Mouse (Mus musculus): ENCODE data around the gene Rdm1. TPM values are rescaled to one million over a fixed set of nuclear protein-coding genes. Genes with fewer than 3 reads are reported as not detected.

The Rdm1 gene
- polyA plus RNA-seq, 1 experiment from 2014 or later, result 30.8 TPM

- H3K27me3 ChIP-seq (replicated peaks; ENCODE audit: control insufficient read depth, insufficient read depth, low read length), result no peaks in the 10 kb centered on the region
- peaks cover 6% of the 10 kb centered on the region; the same call in 1 of the 2 replicates for H3K4me1 ChIP-seq (replicated peaks; ENCODE audit: control insufficient read depth, insufficient read depth, low read length)
- H3K4me3 ChIP-seq (ENCODE audit: low read depth, low read length), result no peak overlapping the region
- no peaks in the 10 kb centered on the region for H3K9me3 ChIP-seq (ENCODE audit: control insufficient read depth, low read length)
- ATAC-seq (replicated peaks; ENCODE audit: low FRiP score, low TSS enrichment, low read depth), result no peak
- no peak overlapping the region for H3K9ac ChIP-seq (ENCODE audit: low read length)
- 63% methylated on average over 5 of the region's 5 CpGs for WGBS
- DNase-seq (ENCODE audit: low spot score), result no peak
- no peak overlapping the region for H3K4me2 ChIP-seq (ENCODE audit: low read length)
- no peaks in the 10 kb centered on the region for H3K36me3 ChIP-seq (ENCODE audit: control insufficient read depth, insufficient read depth, low read length)
- no peak overlapping the region for H3K27ac ChIP-seq (ENCODE audit: low read depth)
These were observed 51.8 kb downstream of the Rdm1 start for GRCm38 (mm10) chr11:101678770-101679169.

- Histone ChIP-seq H3K4me3 (ENCODE audit: low read depth, low read length) (no peak overlapping the region), H3K9ac (ENCODE audit: low read length) (no peak overlapping the region), H3K36me3 (ENCODE audit: control insufficient read depth, insufficient read depth, low read length) (no peaks in the 10 kb centered on the region), H3K27ac (ENCODE audit: low read depth) (no peak overlapping the region), H3K4me2 (ENCODE audit: low read length) (no peak overlapping the region), H3K4me1 (replicated peaks; ENCODE audit: control insufficient read depth, insufficient read depth, low read length) (peaks cover 6% of the 10 kb centered on the region; the same call in 1 of the 2 replicates), H3K27me3 (replicated peaks; ENCODE audit: control insufficient read depth, insufficient read depth, low read length) (no peaks in the 10 kb centered on the region), H3K9me3 (ENCODE audit: control insufficient read depth, low read length) (no peaks in the 10 kb centered on the region)
- 45% methylated on average over 5 of the region's 7 CpGs for WGBS
- DNase-seq (ENCODE audit: low spot score), result no peak
- no peak for ATAC-seq (replicated peaks; ENCODE audit: low FRiP score, low TSS enrichment, low read depth)
These were observed 52.9 kb downstream of the Rdm1 start for GRCm38 (mm10) chr11:101679907-101680306.

DNA sequence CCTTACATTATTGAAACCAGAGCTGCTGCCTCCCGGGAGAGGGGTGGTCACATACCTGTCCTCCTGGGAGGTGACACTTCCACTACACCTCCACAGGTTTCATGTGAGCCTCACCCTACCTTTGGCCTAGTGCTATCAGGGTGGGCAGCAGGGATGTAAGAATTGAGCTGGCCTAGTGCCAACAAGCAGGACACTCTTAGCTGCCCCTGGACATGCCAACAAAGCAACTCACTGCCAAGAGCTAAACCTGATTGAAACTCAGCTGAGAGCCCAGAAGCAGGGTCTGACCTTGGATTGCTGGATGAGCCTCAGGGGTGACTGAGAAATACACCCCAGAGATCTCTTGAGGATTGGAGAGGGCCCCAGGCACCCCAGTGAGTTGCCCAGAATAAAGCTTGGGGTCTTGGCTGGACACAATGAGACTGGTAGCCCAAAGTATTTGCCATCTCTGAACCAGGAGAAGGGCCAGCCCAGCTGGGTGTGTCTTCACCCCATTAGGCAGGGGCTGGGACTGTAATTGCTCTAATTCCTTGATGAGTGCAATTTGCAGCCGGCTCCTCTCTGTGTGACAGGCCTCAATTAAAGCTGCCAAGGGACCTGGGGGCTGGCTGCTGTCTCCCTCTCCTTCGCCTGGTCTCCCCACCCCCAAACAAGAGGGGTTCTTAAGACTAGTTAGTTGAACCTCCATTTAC, 53.8 kb downstream of the Rdm1 start:
- no peaks in the 10 kb centered on the region for H3K27me3 ChIP-seq (replicated peaks; ENCODE audit: control insufficient read depth, insufficient read depth, low read length)
- no peaks in the 10 kb centered on the region for H3K9me3 ChIP-seq (ENCODE audit: control insufficient read depth, low read length)
- H3K4me1 ChIP-seq (replicated peaks; ENCODE audit: control insufficient read depth, insufficient read depth, low read length), result peaks cover 6% of the 10 kb centered on the region; the same call in 1 of the 2 replicates
- H3K4me3 ChIP-seq (ENCODE audit: low read depth, low read length), result no peak overlapping the region
- no peaks in the 10 kb centered on the region for H3K36me3 ChIP-seq (ENCODE audit: control insufficient read depth, insufficient read depth, low read length)
- no peak overlapping the region for H3K4me2 ChIP-seq (ENCODE audit: low read length)
- no peak overlapping the region for H3K27ac ChIP-seq (ENCODE audit: low read depth)
- no peak for DNase-seq (ENCODE audit: low spot score)
- H3K9ac ChIP-seq (ENCODE audit: low read length), result no peak overlapping the region
- no peak for ATAC-seq (replicated peaks; ENCODE audit: low FRiP score, low TSS enrichment, low read depth)
- WGBS, result 41% methylated on average over 3 of the region's 3 CpGs

DNA sequence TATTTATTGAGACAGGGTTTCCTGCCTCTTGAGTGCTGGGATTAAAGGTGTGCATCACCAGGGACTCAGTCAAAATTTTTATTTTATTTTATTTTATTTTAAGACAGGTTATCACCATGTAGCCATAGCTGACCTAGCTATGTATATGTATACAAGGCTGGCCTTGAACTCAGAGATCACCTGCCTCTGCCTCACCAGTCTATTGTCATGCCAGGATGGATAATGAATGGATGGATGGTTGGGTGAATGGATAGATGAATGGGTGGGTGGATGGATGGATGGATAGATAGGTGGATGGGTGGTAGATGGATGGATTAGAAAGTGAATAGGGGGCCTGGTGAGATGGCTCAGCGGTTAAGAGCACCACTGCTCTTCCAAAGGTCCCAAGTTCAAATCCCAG, 55.0 kb downstream of the Rdm1 start:
- Histone ChIP-seq H3K9me3 (ENCODE audit: control insufficient read depth, low read length) (no peaks in the 10 kb centered on the region), H3K4me2 (ENCODE audit: low read length) (no peak overlapping the region), H3K4me1 (replicated peaks; ENCODE audit: control insufficient read depth, insufficient read depth, low read length) (peaks cover 9% of the 10 kb centered on the region; the same call in 1 of the 2 replicates), H3K27ac (ENCODE audit: low read depth) (no peak overlapping the region), H3K9ac (ENCODE audit: low read length) (no peak overlapping the region), H3K27me3 (replicated peaks; ENCODE audit: control insufficient read depth, insufficient read depth, low read length) (no peaks in the 10 kb centered on the region), H3K4me3 (ENCODE audit: low read depth, low read length) (no peak overlapping the region), H3K36me3 (ENCODE audit: control insufficient read depth, insufficient read depth, low read length) (no peaks in the 10 kb centered on the region)
- 88% methylated on average over 1 of the region's 1 CpGs for WGBS
- no peak for ATAC-seq (replicated peaks; ENCODE audit: low FRiP score, low TSS enrichment, low read depth)
- no peak for DNase-seq (ENCODE audit: low spot score)

DNA sequence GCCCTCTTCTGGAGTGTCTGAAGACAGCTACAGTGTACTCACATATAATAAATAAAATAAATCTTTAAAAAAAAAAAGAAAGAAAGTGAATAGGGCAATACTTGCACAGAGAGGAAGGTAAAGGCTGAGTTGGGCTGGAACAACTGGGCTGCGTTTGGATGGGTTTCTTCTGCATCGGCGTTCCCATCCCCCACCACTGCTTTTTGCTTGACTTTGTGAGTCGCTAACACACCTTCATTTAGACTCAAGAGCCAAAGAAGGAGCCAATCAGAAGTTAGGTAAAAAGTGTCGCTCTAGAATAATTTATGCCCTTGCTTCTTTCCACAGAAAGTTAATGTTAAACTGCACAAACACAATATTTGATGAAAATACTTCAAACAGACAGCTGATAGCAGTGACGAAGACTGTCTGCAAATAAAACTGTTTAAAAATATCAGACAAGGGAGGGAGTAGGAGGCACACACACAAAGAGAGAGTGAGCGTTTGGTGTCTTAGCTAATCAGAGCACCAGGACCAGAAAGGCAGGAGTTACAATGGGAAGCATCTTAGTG, 55.5 kb downstream of the Rdm1 start:
- 52% methylated on average over 7 of the region's 7 CpGs for WGBS
- no peaks in the 10 kb centered on the region for H3K27me3 ChIP-seq (replicated peaks; ENCODE audit: control insufficient read depth, insufficient read depth, low read length)
- no peaks in the 10 kb centered on the region for H3K36me3 ChIP-seq (ENCODE audit: control insufficient read depth, insufficient read depth, low read length)
- ATAC-seq (replicated peaks; ENCODE audit: low FRiP score, low TSS enrichment, low read depth) (no peak), DNase-seq (ENCODE audit: low spot score) (no peak)
- H3K27ac ChIP-seq (ENCODE audit: low read depth), result no peak overlapping the region
- no peak overlapping the region for H3K9ac ChIP-seq (ENCODE audit: low read length)
- H3K4me2 ChIP-seq (ENCODE audit: low read length), result no peak overlapping the region
- H3K9me3 ChIP-seq (ENCODE audit: control insufficient read depth, low read length), result no peaks in the 10 kb centered on the region
- peaks cover 9% of the 10 kb centered on the region; the same call in 1 of the 2 replicates for H3K4me1 ChIP-seq (replicated peaks; ENCODE audit: control insufficient read depth, insufficient read depth, low read length)
- no peak overlapping the region for H3K4me3 ChIP-seq (ENCODE audit: low read depth, low read length)

Other genes with a start within 250 kb of the Rdm1 start
- 78.9 and 80.2 TPM in 2 replicates for gene Aarsd1, start 209.6 kb upstream of the Rdm1 start, polyA plus RNA-seq (2014; fragmentation: Nextera tagmentation; extraction: Ambion mirVana)
- gene Gm27029, start 202.4 kb upstream of the Rdm1 start, polyA plus RNA-seq (2014; fragmentation: Nextera tagmentation; extraction: Ambion mirVana), result 8.6 and 9.6 TPM in 2 replicates
- gene Rundc1, start 202.1 kb upstream of the Rdm1 start, polyA plus RNA-seq (2014; fragmentation: Nextera tagmentation; extraction: Ambion mirVana), result 13.5 and 14.5 TPM in 2 replicates
- 16.3 and 17.9 TPM in 2 replicates for gene Ptges3l, start 201.9 kb upstream of the Rdm1 start, polyA plus RNA-seq (2014; fragmentation: Nextera tagmentation; extraction: Ambion mirVana)
- gene Rpl27, start 184.9 kb upstream of the Rdm1 start, polyA plus RNA-seq (2014; fragmentation: Nextera tagmentation; extraction: Ambion mirVana), result 412 and 439 TPM in 2 replicates
- 16.9 and 18.3 TPM in 2 replicates for gene Ifi35, start 178.8 kb upstream of the Rdm1 start, polyA plus RNA-seq (2014; fragmentation: Nextera tagmentation; extraction: Ambion mirVana)
- 15.9 and 16.7 TPM in 2 replicates for gene Rnd2, start 162.2 kb upstream of the Rdm1 start, polyA plus RNA-seq (2014; fragmentation: Nextera tagmentation; extraction: Ambion mirVana)
- gene Vat1, start 161.0 kb upstream of the Rdm1 start, polyA plus RNA-seq (2014; fragmentation: Nextera tagmentation; extraction: Ambion mirVana), result 50.7 and 60.0 TPM in 2 replicates
- 13.3 and 17.1 TPM in 2 replicates for gene Brca1, start 75.2 kb upstream of the Rdm1 start, polyA plus RNA-seq (2014; fragmentation: Nextera tagmentation; extraction: Ambion mirVana)
- gene Nbr1, start 75.0 kb upstream of the Rdm1 start, polyA plus RNA-seq (2014; fragmentation: Nextera tagmentation; extraction: Ambion mirVana), result 50.9 and 60.9 TPM in 2 replicates
- 7.6 and 8.9 TPM in 2 replicates for gene Tmem106a, start 45.0 kb upstream of the Rdm1 start, polyA plus RNA-seq (2014; fragmentation: Nextera tagmentation; extraction: Ambion mirVana)
- not detected in 2 replicates for gene Gm11634, start 27.9 kb upstream of the Rdm1 start, polyA plus RNA-seq (2014; fragmentation: Nextera tagmentation; extraction: Ambion mirVana)
- 7.8 and 8.3 TPM in 2 replicates for gene Arl4d, start 38.3 kb downstream of the Rdm1 start, polyA plus RNA-seq (2014; fragmentation: Nextera tagmentation; extraction: Ambion mirVana)
- gene Dhx8, start 105.7 kb downstream of the Rdm1 start, polyA plus RNA-seq (2014; fragmentation: Nextera tagmentation; extraction: Ambion mirVana), result 28.3 and 35.3 TPM in 2 replicates
- gene Etv4, start 158.2 kb downstream of the Rdm1 start, polyA plus RNA-seq (2014; fragmentation: Nextera tagmentation; extraction: Ambion mirVana), result 5.5 and 6.2 TPM in 2 replicates